Mouse (Mus musculus) liver, adult (tissue): ENCODE results near the gene Xpo1.

Experiments
- GATA4 ChIP-seq: IDR thresholded peaks from 2 replicates; pipeline ENCODE4 v1.6.1; 2014; ENCODE audit warnings: mild to moderate bottlenecking, low read length; ENCODE audit not compliant: insufficient replicate concordance

The Xpo1 gene

GRCm38 (mm10) chr11:23255427-23256193 is at the start of gene Xpo1:
TSS of gene Xpo1 (plus strand) at chr11:23256041.
- TF ChIP-seq GATA4 = no peak

- TF ChIP-seq GATA4 = no peak
Observed at GRCm38 (mm10) chr11:23209717-23210116, 46.1 kb upstream of the Xpo1 start.

- 0 out of 2 replicates have a peak, but pooled peaks have one; percentile 9 for TF ChIP-seq GATA4
Observed at GRCm38 (mm10) chr11:23210590-23211510, 45.0 kb upstream of the Xpo1 start.

- TF ChIP-seq GATA4 = no peak
Observed at GRCm38 (mm10) chr11:23217430-23217829, 38.4 kb upstream of the Xpo1 start.

GRCm38 (mm10) chr11:23236015-23236414 is 19.8 kb upstream of the Xpo1 start:
- no peak for TF ChIP-seq GATA4

- no peak for TF ChIP-seq GATA4
Observed at GRCm38 (mm10) chr11:23253931-23254330, 1.9 kb upstream of the Xpo1 start.

GRCm38 (mm10) chr11:23254548-23254947 is 1.3 kb upstream of the Xpo1 start:
- no peak for TF ChIP-seq GATA4

- no peak for TF ChIP-seq GATA4
Observed at GRCm38 (mm10) chr11:23255053-23255426, 801 bp upstream of the Xpo1 start.

- no peak for TF ChIP-seq GATA4
Observed at GRCm38 (mm10) chr11:23256194-23256802, 457 bp downstream of the Xpo1 start.

- TF ChIP-seq GATA4 = no peak
Observed at GRCm38 (mm10) chr11:23256803-23257704, 1.2 kb downstream of the Xpo1 start.

GRCm38 (mm10) chr11:23259073-23259472 is 3.2 kb downstream of the Xpo1 start:
- TF ChIP-seq GATA4 = no peak

- no peak for TF ChIP-seq GATA4
Observed at GRCm38 (mm10) chr11:23259481-23259880, 3.6 kb downstream of the Xpo1 start.

GRCm38 (mm10) chr11:23260186-23260585 is 4.3 kb downstream of the Xpo1 start:
- TF ChIP-seq GATA4 = no peak

GRCm38 (mm10) chr11:23261490-23261889 is 5.6 kb downstream of the Xpo1 start:
- no peak for TF ChIP-seq GATA4

GRCm38 (mm10) chr11:23264949-23265348 is 9.1 kb downstream of the Xpo1 start:
- TF ChIP-seq GATA4 = no peak
